Mouse (Mus musculus) large intestine, adult 2 months (tissue): ENCODE data around the gene Atf1. TPM values are rescaled to one million over a fixed set of nuclear protein-coding genes. Genes with fewer than 3 reads are reported as not detected.
A peak's percentile ranks its signal among the peaks of the same experiment; 100 is the strongest.
"Not testable (repeated sequence)": the region's sequence is repeated elsewhere in the genome, so short reads cannot be mapped to it uniquely, and the experiment has no call there.

ENCODE experiments used
- DNase-seq: peaks from one replicate; pipeline ENCODE4 v3.0.0-alpha.2; 2012; ENCODE audit warnings: low read depth, low spot score
- WGBS: fragments of 180-500 bp; shearing (Covaris S2); methylation state at CpG from one replicate; pipeline ENCODE4 v1.1.7; 2018; 5-methylcytosine and 5-hydroxymethylcytosine counted together
- polyA plus RNA-seq: library from polyadenylated mRNA; depleted of rRNA; stranded (reverse); fragments of >200 nt; gene quantifications from 2 replicates; pipeline ENCODE4 v1.2.3, GENCODE M21; 2012; rRNA removed

Atf1 gene
- polyA plus RNA-seq, 1 experiment, result 35.7 TPM

GRCm38 (mm10) chr15:100297856-100298255 lies 70.2 kb downstream of the Atf1 start:
- WGBS, result 94% methylated on average over 5 of the region's 5 CpGs
- no peak for DNase-seq

DNA sequence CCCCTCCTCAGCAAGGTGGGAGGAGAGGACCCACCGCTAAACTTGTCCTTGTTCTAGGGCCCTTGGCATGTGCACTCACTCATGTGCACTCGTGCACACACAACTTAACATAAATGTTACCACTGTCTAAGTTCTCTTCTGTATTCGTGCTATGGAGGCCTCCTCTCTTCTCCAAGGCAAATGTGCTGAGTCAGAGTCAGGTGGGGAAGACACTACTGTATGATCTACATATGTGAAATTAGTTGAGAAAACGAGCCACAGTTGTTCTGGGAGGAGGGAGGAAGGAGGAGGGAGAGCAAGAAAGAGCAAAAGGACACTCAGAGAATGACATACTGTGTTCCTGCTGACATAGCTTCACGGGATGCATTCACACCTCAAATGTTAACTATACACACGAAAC lies 72.9 kb downstream of the Atf1 start:
- no peak for DNase-seq
- WGBS, result 65% methylated on average over 6 of the region's 6 CpGs

DNA sequence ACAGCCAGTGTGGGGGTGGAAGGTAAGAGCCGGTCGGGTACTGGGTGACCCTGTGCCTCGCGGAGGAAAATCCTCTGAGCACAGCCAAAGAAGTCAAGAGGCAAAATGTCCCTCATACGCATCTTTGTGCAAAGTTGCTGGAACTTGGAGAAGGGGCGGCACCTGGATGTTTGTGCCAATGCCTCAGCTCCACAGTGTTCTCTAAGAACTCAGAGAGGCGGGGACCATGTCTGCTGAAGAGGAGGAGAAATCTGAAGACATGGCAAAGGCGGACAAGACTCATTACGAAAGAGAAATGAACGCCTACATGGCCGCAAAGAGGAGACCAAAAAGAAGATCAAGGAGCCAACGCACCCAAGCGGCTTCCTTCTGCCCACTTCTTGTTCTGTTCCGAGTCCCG lies 73.9 kb downstream of the Atf1 start:
- no peak for DNase-seq
- WGBS, result 90% methylated on average over 15 of the region's 15 CpGs

- no peak for DNase-seq
- WGBS, result 25% methylated on average over 8 of the region's 8 CpGs
Measured at GRCm38 (mm10) chr15:100303428-100304018, 75.9 kb downstream of the Atf1 start.

DNA sequence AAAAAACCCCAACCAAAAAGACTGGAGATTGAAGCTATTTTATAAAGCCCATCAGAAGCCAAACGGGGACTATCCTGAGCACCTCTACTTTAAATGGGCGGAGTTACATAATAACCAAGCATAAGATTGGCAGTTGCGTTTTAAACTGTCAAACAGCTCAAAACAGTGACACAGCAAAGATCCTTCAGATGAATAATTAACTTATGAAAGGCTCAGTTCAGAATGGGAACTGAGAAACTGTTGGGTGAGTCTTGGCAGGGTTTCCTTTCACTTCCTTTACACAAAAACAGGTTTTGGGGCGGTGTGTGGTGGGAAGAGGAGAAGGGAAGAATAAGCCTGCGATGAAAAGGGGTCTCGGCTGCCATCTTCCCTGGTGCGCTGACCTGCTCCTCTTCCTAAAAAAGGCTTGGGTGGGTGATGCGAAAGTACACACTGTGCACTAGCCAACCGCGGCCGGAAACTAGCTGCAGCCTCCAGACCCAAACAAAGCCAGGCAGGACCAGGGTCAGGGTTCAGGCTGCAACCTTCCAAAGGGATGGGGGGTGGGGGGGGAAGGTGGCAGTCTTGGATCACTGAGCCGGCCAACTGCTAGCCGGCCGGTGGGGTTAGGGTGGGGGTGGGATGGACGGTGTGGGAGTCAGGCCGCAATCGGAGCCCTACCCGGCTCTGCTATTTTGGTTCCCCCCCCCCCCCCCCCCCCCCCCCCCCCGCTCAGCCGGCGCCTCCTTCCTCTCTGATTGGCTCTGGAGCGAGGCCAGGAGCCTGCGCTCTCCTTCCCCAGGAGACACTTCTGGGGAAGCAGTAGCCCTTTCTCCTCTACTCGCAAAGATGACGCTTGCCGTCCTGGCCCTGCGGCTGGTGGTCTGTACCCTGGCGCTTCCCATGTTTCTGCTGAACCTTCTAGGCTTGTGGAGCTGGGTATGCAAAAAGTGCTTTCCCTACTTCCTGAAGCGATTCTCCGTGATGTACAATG lies 76.7 kb downstream of the Atf1 start, which contains the start of gene Mettl7a1:
Mettl7a1 (plus strand) TSS at position 122 of the 973 bp plus-strand sequence.
- peak; percentile 89 for DNase-seq
- WGBS, result under 1% methylated on average over 24 of the region's 30 CpGs

- 59% methylated on average over 2 of the region's 2 CpGs for WGBS
- no peak for DNase-seq
Measured at GRCm38 (mm10) chr15:100306201-100306600, 78.6 kb downstream of the Atf1 start.

DNA sequence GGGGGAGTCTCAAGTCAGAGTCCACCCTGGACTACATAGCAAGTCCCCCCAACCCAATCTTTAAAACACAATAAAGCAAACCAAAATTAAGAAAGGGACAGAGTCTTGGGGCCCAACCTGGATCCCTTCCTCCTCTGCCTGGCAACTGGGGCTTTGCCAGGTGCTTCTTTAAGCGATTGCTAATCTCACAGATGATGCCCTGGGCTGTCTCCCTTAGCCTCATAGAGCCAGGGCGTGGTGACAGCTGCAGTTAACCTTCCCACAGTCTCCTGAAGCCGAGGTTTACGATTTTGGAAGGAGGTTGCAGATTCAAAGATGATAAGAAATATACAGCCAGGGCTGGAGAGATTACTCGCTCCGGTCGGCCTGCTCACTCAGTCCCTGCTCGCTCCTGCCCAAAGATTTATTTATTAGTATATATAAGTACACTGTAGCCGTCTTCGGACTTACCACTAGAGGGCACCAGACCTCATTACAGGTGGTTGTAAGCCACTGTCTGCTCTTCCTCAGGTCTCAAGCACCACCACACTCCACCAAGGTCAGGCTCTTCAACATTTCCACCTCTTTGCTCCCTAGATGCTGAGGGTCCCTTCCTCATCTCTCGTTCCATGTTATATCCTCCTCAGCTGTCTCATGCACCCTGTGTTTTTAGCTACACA lies 79.9 kb downstream of the Atf1 start:
- DNase-seq, result not testable (repeated sequence)
- 15% methylated on average over 11 of the region's 11 CpGs for WGBS

Other genes with a start within 250 kb of the Atf1 start
- 5.8 and 9.4 TPM in 2 replicates for gene Dip2b, start 189.2 kb upstream of the Atf1 start, polyA plus RNA-seq
- not detected in 2 replicates for gene Tmprss12, start 53.0 kb downstream of the Atf1 start, polyA plus RNA-seq
- 22.8 and 24.8 TPM in 2 replicates for gene Mettl7a1, start 76.3 kb downstream of the Atf1 start, polyA plus RNA-seq
- gene Mettl7a3, start 107.1 kb downstream of the Atf1 start, polyA plus RNA-seq, result not detected in 2 replicates
- not detected in 2 replicates for gene Methig1, start 125.3 kb downstream of the Atf1 start, polyA plus RNA-seq
- not detected in 2 replicates for gene Mettl7a2, start 125.4 kb downstream of the Atf1 start, polyA plus RNA-seq
- not detected in 2 replicates for gene Higd1c, start 136.7 kb downstream of the Atf1 start, polyA plus RNA-seq
- 0.07 and 0.18 TPM in 2 replicates for gene Gm5475, start 194.3 kb downstream of the Atf1 start, polyA plus RNA-seq
- gene Slc11a2, start 197.3 kb downstream of the Atf1 start, polyA plus RNA-seq, result 42.1 and 56.1 TPM in 2 replicates
- 30.1 and 36.7 TPM in 2 replicates for gene Letmd1, start 241.2 kb downstream of the Atf1 start, polyA plus RNA-seq